Mouse (Mus musculus): ENCODE measurements around the gene Ovol1. TPM values are rescaled to one million over a fixed set of nuclear protein-coding genes. Genes with fewer than 3 reads are reported as not detected.

Gene Ovol1
- total RNA-seq, 2 experiments from 2014 or later: not detected

GRCm38 (mm10) chr19:5518721-5519120, 41.7 kb downstream of the Ovol1 start:
- no peak for DNase-seq

DNA sequence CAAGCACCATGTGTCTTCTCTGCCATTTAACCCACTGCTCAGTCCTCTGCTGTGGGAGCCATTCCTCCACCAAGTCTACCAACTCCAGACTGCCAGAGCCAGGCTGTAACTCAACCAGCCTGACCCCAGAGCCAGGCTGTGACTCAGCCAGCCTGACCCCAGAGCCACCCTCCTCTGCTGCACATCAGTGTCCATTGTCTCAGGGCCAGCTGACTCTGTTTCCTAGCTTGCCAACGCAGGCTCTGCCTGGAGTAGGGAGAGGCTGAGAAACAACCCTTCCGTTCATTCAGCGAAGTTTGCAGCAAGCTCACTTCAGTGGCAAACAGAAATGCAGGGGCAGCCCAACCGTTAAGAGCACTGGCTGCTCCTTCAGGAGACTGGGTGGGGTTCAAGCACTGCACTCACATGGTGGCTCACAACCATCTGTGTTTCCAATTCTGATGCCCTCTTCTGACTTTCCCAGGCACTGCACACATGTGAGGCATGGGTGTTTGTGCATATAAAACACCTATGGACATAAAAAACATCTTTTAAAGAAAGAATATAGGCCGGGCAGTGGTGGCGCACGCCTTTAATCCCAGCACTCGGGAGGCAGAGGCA, 43.4 kb downstream of the Ovol1 start:
- DNase-seq: no peak

- DNase-seq: no peak
Observed at GRCm38 (mm10) chr19:5515840-5516777, 44.3 kb downstream of the Ovol1 start.

- no peak for DNase-seq
Observed at GRCm38 (mm10) chr19:5513005-5513349, 47.5 kb downstream of the Ovol1 start.

DNA sequence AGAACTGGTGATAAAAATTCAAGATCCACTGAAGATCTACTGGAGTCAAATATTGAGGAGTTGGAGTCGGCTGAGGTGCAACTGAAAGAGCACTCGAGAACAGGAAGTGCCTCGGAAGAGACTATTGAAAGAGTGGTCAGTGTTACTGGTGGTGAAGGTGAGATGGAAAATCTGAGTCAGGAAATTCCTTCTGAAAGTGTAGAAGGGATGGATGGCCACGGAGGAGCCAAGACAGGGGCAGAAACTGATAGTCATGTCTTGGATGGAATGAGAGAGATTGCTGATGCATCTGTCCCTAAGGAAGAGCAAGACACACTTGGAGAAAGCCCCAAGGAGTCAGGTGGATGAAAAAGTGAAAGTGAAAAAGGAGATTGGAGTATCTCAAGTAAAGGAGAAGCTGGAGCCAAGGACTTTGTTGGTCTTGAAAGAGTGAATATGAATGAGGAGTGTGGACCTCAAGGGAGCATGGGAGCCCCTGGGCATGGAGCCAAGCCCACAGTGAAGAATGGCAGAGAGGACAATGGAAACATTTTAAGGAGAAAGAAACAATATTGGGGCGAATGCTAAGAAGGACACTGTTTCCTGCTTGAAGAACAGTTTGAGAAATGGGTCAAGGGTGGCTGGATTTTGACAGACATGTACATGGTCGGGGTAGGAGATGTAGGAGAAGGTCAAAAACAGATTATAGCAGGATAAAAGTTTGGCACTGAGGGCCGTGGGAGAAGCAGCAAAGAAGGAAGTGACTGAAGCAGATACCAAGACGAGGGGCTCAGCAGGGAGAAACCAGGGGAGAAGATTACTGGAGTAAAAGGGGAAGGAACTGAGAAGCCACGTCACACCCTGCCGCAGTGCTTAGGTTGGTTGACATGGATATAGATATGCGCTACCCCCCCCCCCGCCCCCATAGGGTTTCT, 48.1 kb downstream of the Ovol1 start:
- peak; percentile 17 to 30 for DNase-seq

- no peak for DNase-seq
Observed at GRCm38 (mm10) chr19:5511074-5511632, 49.3 kb downstream of the Ovol1 start.

DNA sequence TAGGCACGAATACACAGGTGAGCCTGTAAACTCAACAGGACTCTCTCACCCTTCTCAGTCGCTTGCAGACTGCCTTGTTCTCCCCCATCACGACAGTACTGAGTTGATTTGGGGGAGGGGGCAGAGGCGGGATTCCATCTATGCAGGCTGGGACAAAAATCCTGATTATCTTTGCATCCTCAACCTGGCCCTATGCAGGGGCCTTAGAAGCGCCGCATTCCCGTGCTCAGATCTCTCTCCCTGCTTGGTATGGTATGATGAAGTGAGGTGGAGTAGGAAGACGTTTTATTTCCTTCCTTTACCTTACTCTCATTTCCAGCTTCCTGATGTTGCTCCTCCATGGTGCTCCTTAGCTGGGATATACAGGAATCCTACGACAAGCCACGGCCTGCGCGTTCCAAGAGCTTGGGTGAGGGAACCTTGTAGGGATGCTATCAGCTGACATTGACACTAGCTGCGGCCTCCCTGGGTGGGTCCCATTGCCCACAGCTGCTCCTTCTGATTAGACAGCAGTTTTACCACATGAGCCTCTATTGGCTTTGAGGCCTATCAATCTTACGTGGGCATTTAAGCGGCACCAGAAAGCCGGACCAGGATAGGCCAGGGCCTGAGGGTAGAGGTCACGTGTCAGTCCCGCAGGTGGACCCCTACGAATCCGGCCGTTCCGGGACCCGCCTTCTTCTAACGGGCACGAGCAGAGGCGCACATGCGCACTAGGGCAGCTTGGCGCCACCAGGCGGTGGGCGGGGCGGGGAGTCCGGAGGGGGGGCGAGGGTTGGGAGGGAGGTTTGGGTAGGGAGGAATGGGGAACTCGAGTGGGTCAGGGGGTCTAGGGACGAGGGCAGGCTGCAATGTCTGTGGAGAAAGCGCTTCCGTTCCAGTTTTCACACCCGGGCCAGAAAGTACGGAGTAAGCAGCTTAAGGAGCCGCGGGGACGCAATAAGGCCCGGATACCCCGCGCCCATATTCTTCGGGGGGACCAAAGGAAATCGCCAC, 50.1 kb downstream of the Ovol1 start, which contains the start of gene Snx32:
Gene Snx32 (minus strand): TSS at position 508 of the 996 bp plus-strand sequence.
- DNase-seq: peak; percentile 97 to 99

- DNase-seq: no peak
Observed at GRCm38 (mm10) chr19:5503687-5504086, 56.8 kb downstream of the Ovol1 start, which contains the start of gene 1700020D05Rik. 1700020D05Rik (minus strand) TSS chr19:5503787.

DNA sequence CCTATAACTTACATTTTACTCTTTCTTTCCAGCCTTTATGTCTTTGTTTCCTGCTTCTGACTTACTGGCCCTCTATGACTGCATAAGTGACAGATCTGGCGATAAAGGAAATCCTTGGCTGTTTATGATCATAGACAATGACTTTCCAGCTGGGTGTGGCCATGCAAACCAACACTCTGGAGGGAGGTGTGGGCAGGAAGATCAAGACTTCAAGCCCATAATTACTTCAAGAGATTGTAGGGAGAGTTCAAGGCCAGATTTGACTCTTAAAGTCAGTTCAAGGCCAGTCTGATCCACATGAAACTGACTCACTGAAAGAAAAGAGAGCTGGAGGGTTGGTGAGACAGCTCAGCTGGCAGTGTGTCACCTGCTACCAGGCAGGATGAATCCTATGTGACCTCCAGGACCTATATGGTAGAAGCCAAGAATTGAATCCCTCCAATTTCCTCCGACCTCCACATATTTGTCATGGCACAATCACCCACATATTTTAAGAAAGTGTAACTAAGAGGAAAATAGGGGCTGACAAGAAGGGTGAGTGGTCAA, 60.0 kb downstream of the Ovol1 start:
- DNase-seq: no peak

Other genes starting within 250 kb of the Ovol1 start
- not detected for gene Catsper1, start 224.9 kb downstream of the Ovol1 start, total RNA-seq (2021)
- gene Cst6, start 211.1 kb downstream of the Ovol1 start, total RNA-seq (2021): 10 to 100 TPM; 17.3 to 21.4 TPM
- gene Eif1ad, start 193.9 kb downstream of the Ovol1 start, total RNA-seq (2021): 10 to 100 TPM; 18.8 to 19.7 TPM
- gene Banf1, start 193.5 kb downstream of the Ovol1 start, total RNA-seq (2021): 100 to 1,000 TPM; 121 to 125 TPM
- gene Sart1, start 171.9 kb downstream of the Ovol1 start, total RNA-seq (2021): 10 to 100 TPM; 47.8 to 48.1 TPM
- gene Tsga10ip, start 158.1 kb downstream of the Ovol1 start, total RNA-seq (2021): under 1 TPM in 1 of 2 experiments, not detected in 1; 0.59 TPM
- gene Drap1, start 135.7 kb downstream of the Ovol1 start, total RNA-seq (2021): 100 to 1,000 TPM; 301 to 320 TPM
- 10 to 100 TPM; 32.1 to 38.3 TPM for gene AI837181, start 135.5 kb downstream of the Ovol1 start, total RNA-seq (2021)
- not detected for gene Fosl1, start 113.1 kb downstream of the Ovol1 start, total RNA-seq (2021)
- gene Ccdc85b, start 102.8 kb downstream of the Ovol1 start, total RNA-seq (2021): 1 to 10 TPM; 6.0 to 6.7 TPM
- gene Fibp, start 100.0 kb downstream of the Ovol1 start, total RNA-seq (2021): 10 to 100 TPM; 50.9 to 54.3 TPM
- 1 to 10 TPM in 1 of 2 experiments, under 1 TPM in 1; 0.25 to 1.5 TPM for gene Ctsw, start 92.1 kb downstream of the Ovol1 start, total RNA-seq (2021)
- gene Efemp2, start 86.7 kb downstream of the Ovol1 start, total RNA-seq (2021): 1 to 10 TPM; 7.2 to 7.9 TPM
- 10 to 100 TPM; 16.9 to 24.2 TPM for gene Mus81, start 72.2 kb downstream of the Ovol1 start, total RNA-seq (2021)
- gene Cfl1, start 70.2 kb downstream of the Ovol1 start, total RNA-seq (2021): 100 to 1,000 TPM; 184 to 211 TPM
- gene 1700020D05Rik, start 56.9 kb downstream of the Ovol1 start, total RNA-seq (2021): under 1 TPM; 0.35 to 0.57 TPM
- gene Snx32, start 50.1 kb downstream of the Ovol1 start, total RNA-seq (2021): 1 to 10 TPM; 4.2 to 4.3 TPM
- 1 to 10 TPM; 2.8 to 4.3 TPM for gene Ap5b1, start 7.4 kb upstream of the Ovol1 start, total RNA-seq (2021)
- 10 to 100 TPM; 56.5 to 59.3 TPM for gene Rnaseh2c, start 41.2 kb upstream of the Ovol1 start, total RNA-seq (2021)
- 10 to 100 TPM; 20.5 to 31.3 TPM for gene Kat5, start 49.6 kb upstream of the Ovol1 start, total RNA-seq (2021)
- 10 to 100 TPM; 25.4 to 30.2 TPM for gene Rela, start 76.8 kb upstream of the Ovol1 start, total RNA-seq (2021)
- gene Sipa1, start 103.1 kb upstream of the Ovol1 start, total RNA-seq (2021): 10 to 100 TPM; 20.3 to 24.1 TPM
- gene Map3k11, start 128.1 kb upstream of the Ovol1 start, total RNA-seq (2021): 10 to 100 TPM; 21.5 to 25.2 TPM
- gene Pcnx3, start 128.3 kb upstream of the Ovol1 start, total RNA-seq (2021): 10 to 100 TPM; 17.3 to 18.4 TPM
- not detected for gene Kcnk7, start 143.7 kb upstream of the Ovol1 start, total RNA-seq (2021)
- gene Ehbp1l1, start 165.7 kb upstream of the Ovol1 start, total RNA-seq (2021): 100 to 1,000 TPM; 134 to 144 TPM
- 10 to 100 TPM; 21.6 to 26.0 TPM for gene Fam89b, start 169.0 kb upstream of the Ovol1 start, total RNA-seq (2021)
- gene Ltbp3, start 180.3 kb upstream of the Ovol1 start, total RNA-seq (2021): 10 to 100 TPM; 30.4 to 35.5 TPM
- gene Scyl1, start 210.8 kb upstream of the Ovol1 start, total RNA-seq (2021): 10 to 100 TPM; 55.1 to 67.8 TPM

Data from heart, adult 18-20 months (tissue).